Mouse (Mus musculus) cerebellum, adult 8-10 months (tissue): Measurements from ENCODE around the gene Sec13.
"Not testable (repeated sequence)": the region's sequence is repeated elsewhere in the genome, so short reads cannot be mapped to it uniquely, and the experiment has no call there.

Experiments
- DNase-seq: peaks from one replicate; pipeline ENCODE4 v3.0.0; 2022

Gene Sec13

GRCm38 (mm10) chr6:113740236-113741217 lies at the start of gene Sec13:
Gene Sec13, minus strand, starts transcription at chr6:113740743.
- DNase-seq = peak; percentile 82

DNA sequence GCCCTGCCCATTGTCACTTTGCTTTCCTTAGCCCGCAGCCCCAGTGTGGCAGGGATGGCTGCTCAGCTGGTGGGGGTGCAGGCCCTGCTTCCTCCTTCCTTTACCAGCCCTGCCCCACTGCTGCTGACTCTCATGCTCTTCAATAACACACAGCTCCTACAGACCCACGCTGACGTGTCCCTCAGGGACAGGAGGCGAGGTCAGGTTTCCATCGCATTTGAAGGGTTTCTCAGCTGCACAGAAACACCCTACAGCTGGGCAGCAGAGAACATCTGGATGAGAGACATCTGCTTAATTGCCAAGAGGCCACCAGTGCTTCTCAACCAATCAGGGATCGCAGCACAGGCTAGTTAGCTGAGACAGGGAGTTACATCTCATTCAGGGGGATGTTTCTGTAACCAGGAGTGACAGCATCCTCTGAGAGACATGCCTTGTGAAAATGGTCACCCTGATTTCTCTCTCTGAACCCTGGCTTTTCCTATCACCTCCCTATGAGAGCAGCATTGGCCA lies 47.0 kb upstream of the Sec13 start:
- DNase-seq = no peak

DNA sequence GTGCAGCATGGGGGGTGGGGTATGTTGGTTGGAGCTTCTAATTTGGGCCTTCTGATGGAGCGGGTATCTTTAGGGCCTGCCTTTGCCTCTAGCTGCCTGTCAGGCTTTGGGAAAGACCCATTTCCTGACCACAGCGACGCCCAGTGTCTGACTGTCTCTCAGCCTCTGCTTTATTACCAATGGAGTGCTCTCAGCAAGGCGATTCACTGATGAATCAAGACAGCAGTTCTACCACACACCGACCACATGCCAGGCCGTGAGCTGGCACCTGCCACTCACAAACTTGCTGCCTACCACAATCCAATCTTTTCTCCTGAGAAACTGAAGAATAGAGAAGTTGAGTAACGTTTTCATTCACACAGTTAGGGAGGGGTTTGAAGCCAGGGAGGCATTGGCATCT lies 45.1 kb upstream of the Sec13 start:
- DNase-seq = no peak

- DNase-seq = no peak
Measured at GRCm38 (mm10) chr6:113778229-113778753, 37.7 kb upstream of the Sec13 start.

DNA sequence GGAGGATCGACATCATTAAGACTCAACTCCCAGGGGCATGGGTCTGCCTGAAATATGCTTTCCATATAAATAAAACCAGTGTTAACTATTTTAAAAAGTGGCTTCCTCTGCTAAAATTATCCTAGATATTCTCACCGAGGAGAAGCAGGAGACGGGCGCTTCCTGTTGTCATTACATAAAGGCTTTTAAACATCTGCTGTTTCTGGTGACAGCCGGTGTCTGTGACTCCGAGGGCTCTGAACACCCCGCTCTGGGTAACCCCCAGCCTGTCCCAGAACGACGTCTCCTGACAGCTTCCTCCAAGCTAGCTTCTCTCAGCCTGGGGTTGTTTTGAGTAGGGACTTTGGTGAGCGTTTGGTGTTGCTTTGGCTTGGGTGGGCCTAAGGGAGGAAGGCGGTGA lies 28.3 kb upstream of the Sec13 start:
- DNase-seq = no peak

- DNase-seq = peak; percentile 74
Measured at GRCm38 (mm10) chr6:113761644-113762043, 21.1 kb upstream of the Sec13 start.

DNA sequence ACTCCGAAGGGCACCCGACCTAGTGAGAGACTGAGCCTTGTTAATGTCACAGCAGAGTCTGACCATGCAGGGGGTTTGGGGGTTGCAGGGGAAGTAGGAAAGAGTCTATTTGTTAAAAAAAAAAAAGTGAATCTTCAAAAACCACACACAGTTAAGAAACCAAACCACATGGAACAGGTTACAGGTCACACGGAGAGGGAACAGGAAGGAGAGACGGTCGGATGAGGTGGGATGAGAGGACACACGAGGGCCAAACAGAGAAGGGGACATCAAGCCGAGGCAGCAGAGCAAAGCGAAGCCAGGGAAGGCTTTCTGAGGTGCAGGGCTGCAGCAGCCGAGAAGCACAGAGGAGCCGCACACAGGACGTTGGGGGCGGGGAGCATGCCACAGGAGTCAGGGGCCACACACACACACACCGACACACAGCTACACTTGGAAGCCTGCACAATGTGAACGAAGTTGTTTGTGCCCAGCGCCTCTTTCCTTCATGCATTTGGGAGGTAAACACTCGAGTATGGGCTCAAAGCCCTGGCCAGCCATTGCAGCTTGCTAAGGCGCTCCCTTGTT lies 8.7 kb upstream of the Sec13 start:
- no peak for DNase-seq

DNA sequence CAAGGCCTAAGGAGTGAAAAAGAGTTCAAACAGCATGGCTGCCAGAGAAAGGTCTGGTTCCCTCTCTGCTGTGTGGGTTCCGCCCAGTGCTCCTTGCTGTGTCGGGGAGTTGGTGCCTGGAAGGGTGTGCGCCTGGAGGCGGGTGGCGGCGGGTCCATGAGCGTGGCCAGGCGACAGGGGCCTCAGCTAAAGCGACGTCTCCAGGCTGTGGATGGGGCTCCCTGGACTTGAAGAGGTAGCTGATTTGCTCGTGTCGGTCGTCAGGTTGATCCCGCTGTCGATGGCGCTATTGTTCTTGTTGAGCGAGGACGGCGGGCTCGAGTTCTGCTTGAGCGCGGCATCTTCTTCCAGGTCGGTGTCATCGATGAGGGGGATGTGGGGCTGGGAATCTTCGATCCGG lies 7.8 kb upstream of the Sec13 start:
- no peak for DNase-seq

GRCm38 (mm10) chr6:113747284-113747683 lies 6.7 kb upstream of the Sec13 start:
- no peak for DNase-seq

GRCm38 (mm10) chr6:113745117-113745516 lies 4.6 kb upstream of the Sec13 start:
- DNase-seq = no peak

DNA sequence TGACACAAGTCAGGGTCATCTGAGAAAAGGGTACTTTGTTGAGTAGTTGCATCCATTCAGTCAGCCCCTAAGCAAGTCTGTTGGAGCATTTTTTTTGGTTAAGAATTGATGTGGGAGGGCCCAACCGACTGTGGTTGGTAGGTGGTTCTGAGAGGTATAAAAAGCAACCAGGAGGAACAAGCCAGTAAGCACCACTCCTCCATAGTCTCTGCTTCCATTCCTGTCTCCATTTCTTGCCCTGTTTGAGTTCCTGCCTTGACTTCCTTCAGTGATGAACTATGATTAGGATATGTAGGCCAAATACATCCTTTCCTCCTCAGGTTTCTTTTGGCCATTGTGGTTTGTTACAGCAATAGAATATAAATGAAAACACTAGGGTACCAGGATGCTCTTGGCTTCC lies 2.6 kb upstream of the Sec13 start:
- no peak for DNase-seq

- no peak for DNase-seq
Measured at GRCm38 (mm10) chr6:113742321-113742720, 1.8 kb upstream of the Sec13 start.

GRCm38 (mm10) chr6:113741425-113741824 lies 882 bp upstream of the Sec13 start:
- DNase-seq = no peak

DNA sequence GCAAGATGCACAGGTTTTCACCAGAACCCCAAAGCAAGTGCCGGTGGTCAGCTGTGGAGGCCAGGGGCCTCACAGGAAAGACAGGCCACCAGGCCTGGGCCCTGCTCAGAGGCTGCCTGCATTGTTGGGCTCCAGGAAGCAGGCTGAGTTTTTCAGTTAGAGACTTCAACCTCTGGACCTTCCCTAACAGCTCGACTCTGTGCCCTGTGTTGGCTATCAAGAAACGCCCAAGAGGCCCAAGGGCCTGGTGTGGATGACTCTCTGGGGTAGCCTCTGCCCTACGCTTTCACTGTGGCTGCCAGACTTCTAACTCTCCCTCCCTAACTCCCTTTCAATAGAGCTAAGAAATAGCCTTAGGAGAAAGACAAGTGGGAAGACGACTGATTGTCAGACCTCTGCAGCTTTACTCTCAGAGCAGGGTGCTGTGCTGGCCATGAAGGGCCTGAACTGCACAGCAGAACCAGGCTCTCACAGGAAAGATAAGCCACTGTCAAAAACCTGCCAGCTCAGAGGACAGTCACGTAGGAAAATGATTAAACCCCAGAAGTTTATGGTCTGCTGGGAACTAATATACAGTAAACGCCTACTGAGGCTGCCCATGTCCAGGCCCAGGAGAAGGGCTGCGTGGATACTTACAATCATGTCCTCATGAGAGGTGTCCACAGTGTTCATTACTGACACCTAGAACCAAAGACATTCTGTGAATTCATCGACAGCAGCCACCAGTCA lies 3.1 kb downstream of the Sec13 start:
- DNase-seq = no peak

- no peak for DNase-seq
Measured at GRCm38 (mm10) chr6:113731296-113731695, 9.2 kb downstream of the Sec13 start.

DNA sequence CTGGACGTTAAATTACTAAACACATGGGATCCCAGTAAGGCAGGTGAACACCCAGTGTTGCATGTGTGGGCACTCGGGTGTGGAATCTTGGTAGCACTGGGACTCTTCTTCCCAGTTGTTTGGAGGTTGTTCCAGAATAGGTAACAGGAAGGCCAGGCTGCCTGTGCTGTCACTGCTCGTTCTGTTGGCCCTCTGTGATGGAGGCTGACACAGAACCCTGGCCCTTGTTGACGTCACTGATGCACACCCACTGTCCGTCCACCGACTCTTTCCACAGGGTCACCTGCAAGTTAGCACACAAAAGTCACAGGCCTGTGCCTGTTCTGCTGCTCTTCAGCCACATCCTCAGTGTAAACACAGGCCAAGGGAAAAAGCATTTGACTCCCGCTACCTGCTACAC lies 12.4 kb downstream of the Sec13 start:
- no peak for DNase-seq

- DNase-seq = no peak
Measured at GRCm38 (mm10) chr6:113721061-113721460, 19.5 kb downstream of the Sec13 start.

GRCm38 (mm10) chr6:113719878-113720277 lies 20.7 kb downstream of the Sec13 start, which contains the start of gene Ghrl:
Gene Ghrl, minus strand, starts transcription at chr6:113719880.
- no peak for DNase-seq

DNA sequence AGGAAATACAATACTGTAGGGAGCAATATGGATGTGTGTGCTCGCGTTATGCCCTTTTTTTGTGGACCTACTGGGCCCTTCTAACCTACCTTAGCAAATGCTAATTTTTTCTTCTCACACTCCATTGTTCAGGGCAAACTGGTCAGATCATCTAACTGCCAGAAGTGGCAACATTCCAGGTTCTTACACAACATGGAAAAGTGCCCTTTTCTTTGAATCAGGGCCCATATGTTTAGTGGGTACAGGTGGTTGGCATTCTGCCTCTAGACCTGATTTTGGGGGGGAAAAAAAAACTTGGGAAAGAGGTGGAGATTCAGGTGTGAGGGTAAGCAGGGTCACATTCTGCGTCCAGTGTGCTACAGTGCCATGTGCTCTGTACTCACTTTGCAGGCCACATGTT lies 23.0 kb downstream of the Sec13 start:
- peak; percentile 46 for DNase-seq

DNA sequence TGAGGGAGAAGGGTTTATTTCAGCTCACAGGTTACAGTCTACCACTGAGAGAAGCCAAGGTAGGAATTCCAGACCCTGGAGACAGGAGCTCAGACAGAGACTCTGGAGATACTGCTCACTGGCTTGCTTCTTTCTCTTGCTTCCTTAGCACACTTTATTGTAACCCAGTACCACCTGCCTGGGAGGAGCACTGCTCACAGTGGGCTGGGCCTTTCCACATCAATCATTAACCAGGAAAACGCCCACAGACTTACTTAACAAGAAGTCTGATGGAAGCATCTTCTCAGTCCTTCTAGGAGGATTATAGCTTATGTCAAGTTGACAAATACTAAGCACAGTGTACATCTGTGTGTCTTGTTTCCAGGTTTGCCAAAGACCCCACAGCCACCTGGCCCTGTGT lies 25.7 kb downstream of the Sec13 start:
- no peak for DNase-seq

- no peak for DNase-seq
Measured at GRCm38 (mm10) chr6:113714276-113714675, 26.3 kb downstream of the Sec13 start.

DNA sequence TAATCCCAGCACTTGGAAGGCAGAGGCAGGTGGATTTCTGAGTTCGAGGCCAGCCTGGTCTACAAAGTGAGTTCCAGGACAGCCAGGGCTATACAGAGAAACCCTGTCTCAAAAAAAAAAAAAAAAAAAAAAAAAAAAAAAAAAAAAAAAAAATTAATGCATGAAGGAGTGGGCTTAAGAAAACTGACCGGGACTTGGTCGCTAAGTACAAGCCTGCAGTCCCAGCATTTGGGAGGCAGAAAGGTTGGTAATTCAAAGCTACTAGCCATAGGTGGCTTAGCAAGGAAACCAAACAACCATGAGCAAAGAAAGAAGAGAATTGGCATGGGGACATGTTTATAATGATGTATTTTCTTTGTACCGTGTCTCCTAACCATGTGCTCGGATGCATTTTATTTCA lies 27.2 kb downstream of the Sec13 start:
- not testable (repeated sequence) for DNase-seq

DNA sequence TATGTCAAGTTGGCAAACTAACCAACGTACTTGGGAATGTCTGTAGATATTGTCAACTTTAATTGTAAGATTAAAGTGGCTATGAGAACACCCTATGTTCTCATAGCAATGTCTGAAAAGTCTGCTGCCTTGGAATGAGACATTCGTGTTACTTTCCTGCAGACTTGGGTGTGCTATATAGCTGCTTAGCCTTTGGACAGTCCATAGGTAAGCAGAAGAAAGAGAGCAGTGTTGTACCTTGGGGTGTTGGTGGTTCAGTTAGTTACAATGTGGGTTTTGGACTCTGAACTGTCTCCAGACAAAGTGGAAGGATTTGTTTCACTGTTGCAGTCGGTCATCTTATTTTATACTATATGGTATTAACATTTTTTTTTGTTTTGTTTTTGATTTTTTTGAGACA lies 27.8 kb downstream of the Sec13 start:
- no peak for DNase-seq
